Mouse (Mus musculus): ENCODE results near the gene Rab44. TPM values are rescaled to one million over a fixed set of nuclear protein-coding genes. Genes with fewer than 3 reads are reported as not detected.

Gene Rab44
- polyA plus RNA-seq, 1 experiment from 2014 or later = not detected

DNA sequence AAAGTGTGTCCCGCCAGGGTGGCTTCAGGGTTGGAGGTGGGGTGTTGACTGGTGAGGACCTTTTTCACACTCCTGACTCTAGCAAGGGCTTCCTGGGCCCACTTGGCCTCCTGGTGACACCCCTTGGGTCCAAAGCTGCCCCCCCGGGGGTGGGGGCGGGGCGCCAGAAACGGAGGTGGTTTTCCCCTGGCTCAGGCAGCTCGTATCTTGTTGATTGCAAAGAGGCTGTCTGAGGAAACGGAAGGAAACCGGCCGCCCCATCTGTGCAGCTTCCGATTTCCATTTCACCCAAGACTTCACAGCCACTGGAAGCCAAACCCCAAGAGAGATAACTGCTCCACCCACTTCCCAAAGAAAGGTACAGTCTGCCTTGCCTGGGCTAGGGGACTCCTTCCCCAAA is 58.1 kb downstream of the Rab44 start:
- 61% methylated on average over 10 of the region's 10 CpGs for WGBS

DNA sequence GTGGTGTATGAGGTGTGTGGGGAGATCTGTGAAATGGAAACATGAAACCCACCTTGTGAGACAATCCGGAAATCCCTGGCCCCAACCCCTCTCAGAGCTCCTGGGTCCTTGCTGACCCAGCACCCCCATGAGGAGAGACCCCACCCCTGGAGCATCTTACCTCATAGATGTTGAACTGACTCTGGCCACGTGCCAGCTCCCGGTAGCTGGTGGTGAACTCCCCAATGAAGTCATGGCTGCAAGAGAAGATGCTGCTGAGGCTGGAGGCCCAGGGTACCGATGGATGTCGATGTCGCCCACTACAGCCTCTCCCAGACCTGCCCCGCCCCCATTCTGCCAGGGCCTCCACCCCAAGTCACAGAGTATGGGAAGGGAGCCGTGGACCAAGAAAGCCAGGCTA is 59.2 kb downstream of the Rab44 start:
- DNase-seq (ENCODE audit: low spot score) (no peak), ATAC-seq (no peak)
- Histone ChIP-seq H3K27me3 (replicated peaks; ENCODE audit: control insufficient read depth, insufficient read depth, low read length) (no peaks in the 10 kb centered on the region), H3K36me3 (ENCODE audit: control insufficient read depth, insufficient read depth, low read length) (no peaks in the 10 kb centered on the region), H3K9ac (ENCODE audit: low read length) (no peak overlapping the region), H3K27ac (ENCODE audit: low read depth, low read length) (no peak overlapping the region), H3K4me2 (ENCODE audit: low read length) (no peak overlapping the region), H3K9me3 (replicated peaks; ENCODE audit: control insufficient read depth, low read length) (no peaks in the 10 kb centered on the region), H3K4me3 (ENCODE audit: low read depth, low read length) (no peak overlapping the region), H3K4me1 (ENCODE audit: control insufficient read depth, insufficient read depth, low read length) (peaks cover 8% of the 10 kb centered on the region)
- 72% methylated on average over 8 of the region's 8 CpGs for WGBS

More for the DNA sequence above, 58.1 kb downstream of the Rab44 start:
- no peak for DNase-seq (ENCODE audit: low spot score)
- Histone ChIP-seq H3K36me3 (ENCODE audit: control insufficient read depth, insufficient read depth, low read length) (no peaks in the 10 kb centered on the region), H3K9ac (ENCODE audit: low read length) (no peak overlapping the region), H3K4me3 (ENCODE audit: low read depth, low read length) (no peak overlapping the region), H3K9me3 (replicated peaks; ENCODE audit: control insufficient read depth, low read length) (no peaks in the 10 kb centered on the region), H3K4me1 (ENCODE audit: control insufficient read depth, insufficient read depth, low read length) (peaks cover 8% of the 10 kb centered on the region), H3K4me2 (ENCODE audit: low read length) (no peak overlapping the region), H3K27me3 (replicated peaks; ENCODE audit: control insufficient read depth, insufficient read depth, low read length) (no peaks in the 10 kb centered on the region), H3K27ac (ENCODE audit: low read depth, low read length) (no peak overlapping the region)
- ATAC-seq = no peak

GRCm38 (mm10) chr17:29175693-29176092 is 61.7 kb downstream of the Rab44 start:
- H3K9me3 ChIP-seq (replicated peaks; ENCODE audit: control insufficient read depth, low read length) = no peaks in the 10 kb centered on the region
- no peaks in the 10 kb centered on the region for H3K27me3 ChIP-seq (replicated peaks; ENCODE audit: control insufficient read depth, insufficient read depth, low read length)
- H3K27ac ChIP-seq (ENCODE audit: low read depth, low read length) = no peak overlapping the region
- WGBS = 69% methylated on average over 3 of the region's 3 CpGs
- DNase-seq (ENCODE audit: low spot score) = no peak
- no peak overlapping the region for H3K4me2 ChIP-seq (ENCODE audit: low read length)
- no peaks in the 10 kb centered on the region for H3K36me3 ChIP-seq (ENCODE audit: control insufficient read depth, insufficient read depth, low read length)
- H3K4me3 ChIP-seq (ENCODE audit: low read depth, low read length) = no peak overlapping the region
- H3K4me1 ChIP-seq (ENCODE audit: control insufficient read depth, insufficient read depth, low read length) = peaks cover 8% of the 10 kb centered on the region
- no peak overlapping the region for H3K9ac ChIP-seq (ENCODE audit: low read length)
- ATAC-seq = no peak

DNA sequence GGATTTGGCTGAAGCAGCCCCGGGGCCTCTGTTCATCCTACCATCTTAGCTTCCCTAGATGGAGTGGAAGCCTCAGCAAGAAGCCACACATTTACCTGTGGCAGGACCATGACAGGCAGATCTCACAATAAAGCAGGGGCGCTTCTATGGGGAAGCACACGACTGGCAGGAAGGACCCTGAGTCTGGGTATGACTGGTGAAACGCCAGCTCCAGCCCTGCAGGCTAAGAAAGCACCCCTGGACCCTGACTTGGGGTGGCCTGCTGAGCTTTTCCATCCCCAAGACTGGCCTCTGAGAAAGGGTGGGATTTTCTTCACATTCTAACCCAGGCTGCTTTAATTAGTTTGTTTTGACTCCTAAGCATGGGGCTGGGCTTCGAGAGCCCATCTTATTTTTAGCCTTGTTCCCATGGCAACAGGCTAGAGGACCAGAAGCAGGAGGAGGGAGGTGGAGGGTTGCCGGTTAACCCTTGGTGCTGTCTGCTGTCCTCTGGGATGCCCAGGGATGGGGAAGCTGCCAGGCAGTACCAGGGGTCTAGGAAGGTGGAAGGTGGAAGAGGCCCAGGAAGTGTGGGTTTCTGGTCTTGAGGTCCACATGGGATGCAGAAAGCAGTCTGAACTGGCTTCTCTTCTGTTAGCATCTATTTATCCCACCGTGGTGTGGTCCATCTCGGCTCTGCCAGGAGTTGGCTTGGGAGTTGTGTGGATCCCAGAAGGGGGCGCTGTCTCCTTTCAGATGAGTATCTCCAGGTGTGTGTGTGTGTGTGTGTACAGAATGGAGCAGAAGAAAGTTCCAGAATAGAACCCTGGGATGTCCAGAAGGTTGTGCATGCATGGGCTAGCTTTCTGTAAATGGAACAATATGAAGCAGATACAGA is 62.7 kb downstream of the Rab44 start:
- Histone ChIP-seq H3K4me2 (ENCODE audit: low read length) (no peak overlapping the region), H3K4me1 (ENCODE audit: control insufficient read depth, insufficient read depth, low read length) (peaks cover 8% of the 10 kb centered on the region), H3K36me3 (ENCODE audit: control insufficient read depth, insufficient read depth, low read length) (no peaks in the 10 kb centered on the region), H3K9ac (ENCODE audit: low read length) (peak overlapping the region; percentile 22; the same call in 1 of the 2 replicates), H3K27ac (ENCODE audit: low read depth, low read length) (peak overlapping the region; percentile 35; the same call in 1 of the 2 replicates), H3K4me3 (ENCODE audit: low read depth, low read length) (no peak overlapping the region), H3K9me3 (replicated peaks; ENCODE audit: control insufficient read depth, low read length) (no peaks in the 10 kb centered on the region), H3K27me3 (replicated peaks; ENCODE audit: control insufficient read depth, insufficient read depth, low read length) (no peaks in the 10 kb centered on the region)
- 11% methylated on average over 9 of the region's 9 CpGs for WGBS
- ATAC-seq (peak; percentile 84), DNase-seq (ENCODE audit: low spot score) (peak; percentile 84)

- H3K27ac ChIP-seq (ENCODE audit: low read depth, low read length) = no peak overlapping the region
- H3K4me1 ChIP-seq (ENCODE audit: control insufficient read depth, insufficient read depth, low read length) = peaks cover 8% of the 10 kb centered on the region
- H3K36me3 ChIP-seq (ENCODE audit: control insufficient read depth, insufficient read depth, low read length) = no peaks in the 10 kb centered on the region
- no peak overlapping the region for H3K4me3 ChIP-seq (ENCODE audit: low read depth, low read length)
- 65% methylated on average over 9 of the region's 9 CpGs for WGBS
- H3K27me3 ChIP-seq (replicated peaks; ENCODE audit: control insufficient read depth, insufficient read depth, low read length) = no peaks in the 10 kb centered on the region
- no peak overlapping the region for H3K9ac ChIP-seq (ENCODE audit: low read length)
- no peaks in the 10 kb centered on the region for H3K9me3 ChIP-seq (replicated peaks; ENCODE audit: control insufficient read depth, low read length)
- H3K4me2 ChIP-seq (ENCODE audit: low read length) = no peak overlapping the region
- DNase-seq (ENCODE audit: low spot score) = no peak
- no peak for ATAC-seq
Measured at GRCm38 (mm10) chr17:29178503-29179059, 64.6 kb downstream of the Rab44 start.

DNA sequence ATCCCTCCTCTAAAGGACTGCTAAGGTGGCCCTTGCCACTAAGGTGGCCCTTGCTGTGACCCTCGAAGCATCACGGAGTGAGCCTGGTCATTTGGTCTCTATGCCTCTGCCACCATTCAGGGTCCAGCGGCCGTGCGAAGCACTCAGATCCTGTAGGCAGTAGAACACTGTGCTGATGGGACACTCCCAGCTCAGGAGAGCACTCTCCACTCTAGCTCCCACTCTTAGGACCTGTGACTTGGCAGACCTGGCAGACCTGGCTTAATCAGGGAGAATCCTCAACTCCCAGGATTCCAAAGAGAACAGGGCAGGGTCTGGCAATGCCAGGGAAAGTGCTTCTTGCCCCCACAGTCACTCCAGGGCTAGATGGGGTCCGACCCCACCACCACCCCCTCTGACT is 66.0 kb downstream of the Rab44 start:
- Histone ChIP-seq H3K27ac (ENCODE audit: low read depth, low read length) (no peak overlapping the region), H3K4me1 (ENCODE audit: control insufficient read depth, insufficient read depth, low read length) (peaks cover 8% of the 10 kb centered on the region), H3K4me2 (ENCODE audit: low read length) (no peak overlapping the region), H3K36me3 (ENCODE audit: control insufficient read depth, insufficient read depth, low read length) (no peaks in the 10 kb centered on the region), H3K9ac (ENCODE audit: low read length) (no peak overlapping the region), H3K4me3 (ENCODE audit: low read depth, low read length) (no peak overlapping the region), H3K27me3 (replicated peaks; ENCODE audit: control insufficient read depth, insufficient read depth, low read length) (no peaks in the 10 kb centered on the region), H3K9me3 (replicated peaks; ENCODE audit: control insufficient read depth, low read length) (no peaks in the 10 kb centered on the region)
- ATAC-seq (no peak), DNase-seq (ENCODE audit: low spot score) (no peak)
- WGBS = 88% methylated on average over 6 of the region's 6 CpGs

DNA sequence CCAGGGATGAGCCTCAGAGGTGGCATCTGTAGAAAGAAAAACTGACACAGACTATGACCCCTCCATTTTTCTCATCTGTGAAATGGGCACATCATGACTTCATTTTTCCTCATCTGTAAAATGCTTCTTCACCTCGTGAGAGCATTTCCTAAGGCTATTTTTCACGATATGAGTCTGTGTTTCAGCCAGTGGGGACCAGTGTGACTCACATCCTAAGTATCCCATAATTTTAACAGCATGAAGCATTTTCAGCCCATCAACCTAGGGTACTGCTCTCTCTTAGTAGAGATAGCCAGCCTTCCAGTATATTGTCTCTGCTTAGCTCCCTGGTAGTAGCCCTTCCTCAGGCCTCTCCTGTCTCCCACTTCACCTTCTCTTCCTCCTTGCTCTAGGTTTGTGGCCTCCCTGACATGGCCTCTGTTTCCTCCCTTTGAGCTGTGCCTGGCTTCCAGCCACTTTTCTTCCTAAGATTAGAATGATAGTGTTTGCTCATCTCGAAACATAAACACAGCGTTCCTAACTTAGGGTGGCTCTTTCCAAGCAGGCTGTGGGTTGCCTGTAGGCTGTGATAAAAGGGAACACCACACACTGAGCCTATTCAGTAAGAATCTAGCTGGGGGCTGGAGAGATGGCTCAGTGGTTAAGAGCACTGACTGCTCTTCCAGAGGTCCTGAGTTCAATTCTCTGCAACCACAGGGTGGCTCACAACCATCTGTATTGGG is 66.6 kb downstream of the Rab44 start:
- Histone ChIP-seq H3K36me3 (ENCODE audit: control insufficient read depth, insufficient read depth, low read length) (no peaks in the 10 kb centered on the region), H3K27ac (ENCODE audit: low read depth, low read length) (no peak overlapping the region), H3K27me3 (replicated peaks; ENCODE audit: control insufficient read depth, insufficient read depth, low read length) (no peaks in the 10 kb centered on the region), H3K9ac (ENCODE audit: low read length) (no peak overlapping the region), H3K4me2 (ENCODE audit: low read length) (no peak overlapping the region), H3K4me3 (ENCODE audit: low read depth, low read length) (no peak overlapping the region), H3K4me1 (ENCODE audit: control insufficient read depth, insufficient read depth, low read length) (peaks cover 10% of the 10 kb centered on the region), H3K9me3 (replicated peaks; ENCODE audit: control insufficient read depth, low read length) (no peaks in the 10 kb centered on the region)
- no peak for DNase-seq (ENCODE audit: low spot score)
- ATAC-seq = no peak
- WGBS = 88% methylated on average over 4 of the region's 4 CpGs

DNA sequence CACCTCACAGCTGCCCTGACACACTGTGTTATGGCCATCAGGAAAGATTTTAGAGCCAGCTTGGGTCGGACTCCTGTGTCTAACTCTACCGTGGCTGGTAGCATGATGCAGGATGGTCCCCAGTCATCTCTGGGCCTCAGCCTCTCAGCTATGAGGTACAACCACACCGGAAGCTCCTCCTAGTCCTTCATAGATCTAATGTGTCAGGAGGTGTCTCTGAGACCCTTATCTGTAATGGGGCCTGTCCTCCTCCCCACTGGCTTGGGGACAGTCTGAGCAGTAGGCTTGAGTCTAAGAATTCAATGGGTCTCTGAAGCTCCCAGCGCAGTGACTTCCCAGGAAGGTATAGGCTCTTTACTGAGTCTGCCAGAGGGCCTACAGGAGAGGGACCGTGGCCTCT is 67.8 kb downstream of the Rab44 start:
- 93% methylated on average over 5 of the region's 5 CpGs for WGBS
- DNase-seq (ENCODE audit: low spot score) (no peak), ATAC-seq (no peak)
- no peak overlapping the region for H3K9ac ChIP-seq (ENCODE audit: low read length)
- no peaks in the 10 kb centered on the region for H3K36me3 ChIP-seq (ENCODE audit: control insufficient read depth, insufficient read depth, low read length)
- peaks cover 11% of the 10 kb centered on the region for H3K4me1 ChIP-seq (ENCODE audit: control insufficient read depth, insufficient read depth, low read length)
- no peak overlapping the region for H3K4me3 ChIP-seq (ENCODE audit: low read depth, low read length)
- H3K4me2 ChIP-seq (ENCODE audit: low read length) = no peak overlapping the region
- H3K27ac ChIP-seq (ENCODE audit: low read depth, low read length) = no peak overlapping the region
- no peaks in the 10 kb centered on the region for H3K27me3 ChIP-seq (replicated peaks; ENCODE audit: control insufficient read depth, insufficient read depth, low read length)
- H3K9me3 ChIP-seq (replicated peaks; ENCODE audit: control insufficient read depth, low read length) = no peaks in the 10 kb centered on the region
